Mouse (Mus musculus): ENCODE data around the gene Pld6. TPM values are rescaled to one million over a fixed set of nuclear protein-coding genes. Genes with fewer than 3 reads are reported as not detected.
"Not testable (repeated sequence)": the region's sequence is repeated elsewhere in the genome, so short reads cannot be mapped to it uniquely, and the experiment has no call there.

The Pld6 gene
- total RNA-seq, 2 experiments from 2014 or later: 0.22 to 0.54 TPM

DNA sequence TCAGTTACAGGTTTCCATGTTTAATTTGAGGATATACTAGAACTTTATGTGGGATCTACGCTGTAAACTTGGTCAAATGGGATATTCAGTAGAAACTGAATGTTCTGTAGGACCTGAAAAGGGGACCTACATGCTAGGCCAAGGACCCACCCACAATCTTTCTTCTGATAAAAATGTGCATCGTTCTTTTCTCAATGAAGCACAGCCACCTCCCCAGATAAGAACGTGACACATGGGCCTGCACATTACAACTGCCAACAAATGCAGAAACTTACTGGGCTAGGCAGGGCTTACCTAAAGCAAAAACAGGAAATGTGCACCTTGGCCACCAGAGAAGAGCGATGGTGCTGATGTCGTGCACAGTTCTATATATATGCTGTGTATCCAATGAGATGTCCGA is 32.9 kb downstream of the Pld6 start:
- DNase-seq: no peak
- intact Hi-C loops (cut with DNase I): no loop called here

DNA sequence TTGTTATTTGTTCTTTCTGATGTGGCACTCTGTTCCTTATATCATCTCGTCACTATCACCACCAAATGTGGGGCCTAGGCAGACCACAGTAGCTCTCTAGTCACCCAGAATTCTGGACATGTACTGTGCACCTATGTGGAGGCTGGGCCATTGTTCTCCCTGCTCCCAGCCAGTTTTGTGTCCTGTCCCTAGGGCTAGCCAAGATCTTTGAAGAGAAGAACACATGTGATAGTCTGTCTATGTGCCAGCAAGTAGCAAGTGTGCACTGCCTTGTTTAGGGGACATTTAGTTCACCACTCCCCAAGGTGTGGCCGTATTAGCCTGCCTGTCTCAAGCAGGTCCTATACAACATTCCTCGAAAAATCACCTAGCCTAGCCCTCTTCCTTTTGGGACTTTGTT is 38.4 kb downstream of the Pld6 start:
- no peak for DNase-seq
- intact Hi-C loops (cut with DNase I): no loop called here

DNA sequence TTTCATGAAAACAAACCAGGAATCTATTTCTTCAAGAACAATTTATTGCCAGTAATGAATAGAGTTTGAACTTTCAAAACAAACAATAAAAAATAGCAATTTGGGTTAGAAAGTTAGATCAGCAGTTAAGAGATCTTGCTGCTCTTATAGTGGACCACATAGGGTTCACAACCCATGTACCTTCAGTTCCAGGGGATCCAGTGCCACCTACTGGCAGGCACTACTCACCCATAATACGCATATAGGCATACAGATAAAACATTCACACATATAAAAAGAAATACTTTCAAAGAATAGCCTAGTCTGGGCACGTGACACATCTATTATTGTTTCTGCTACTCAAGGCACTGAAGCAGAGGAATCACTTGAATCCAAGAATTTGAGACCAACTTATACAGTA is 40.8 kb downstream of the Pld6 start:
- DNase-seq: peak; percentile 52 to 66
- intact Hi-C loops (cut with DNase I): loop anchor here (1.0 to 2.0 kb wide), 2 partner anchors 106 to 121 kb away; no protein-coding TSS in a partner anchor

DNA sequence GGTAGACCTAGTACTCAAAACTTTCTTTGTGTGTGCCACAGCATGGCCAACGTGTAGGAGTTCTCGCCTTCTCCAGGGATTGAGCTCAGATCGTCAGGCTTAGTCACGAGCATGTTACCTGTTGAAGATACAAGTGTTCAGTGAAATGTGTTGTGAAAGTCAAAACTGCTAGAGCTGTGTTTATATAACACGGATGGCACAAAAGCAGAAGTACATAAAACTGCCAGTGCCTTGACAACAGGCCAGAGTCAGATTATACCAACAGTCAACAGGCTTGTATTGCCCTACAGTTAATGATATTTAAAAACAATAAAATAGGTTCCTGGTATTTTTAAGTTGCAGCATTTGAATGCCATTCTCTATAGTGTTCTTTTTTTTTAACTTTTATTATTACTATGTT is 41.6 kb downstream of the Pld6 start:
- no peak for DNase-seq
- intact Hi-C loops (cut with DNase I): loop anchor here (1.0 to 2.0 kb wide), 2 partner anchors 105 to 121 kb away; no protein-coding TSS in a partner anchor

DNA sequence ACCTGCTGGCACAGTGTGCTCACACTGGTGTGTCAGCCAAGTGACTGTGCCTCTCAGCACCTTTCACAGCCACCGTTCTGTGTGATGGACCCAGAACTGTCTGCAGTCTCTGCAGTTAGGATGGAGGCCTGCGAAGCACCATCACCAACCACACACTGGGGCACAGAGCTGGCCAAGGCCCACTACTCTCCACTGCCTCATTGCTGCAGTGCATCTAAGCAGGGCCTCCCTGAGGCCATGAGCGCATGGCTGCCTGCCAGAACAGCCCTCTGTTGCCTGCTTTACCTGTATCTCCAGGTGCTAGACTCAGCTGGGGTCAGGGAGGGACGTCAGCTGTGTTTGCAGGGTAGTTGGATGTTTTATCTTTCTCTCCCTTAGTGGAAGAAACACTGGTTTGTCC is 43.1 kb downstream of the Pld6 start:
- intact Hi-C loops (cut with DNase I): no loop called here

DNA sequence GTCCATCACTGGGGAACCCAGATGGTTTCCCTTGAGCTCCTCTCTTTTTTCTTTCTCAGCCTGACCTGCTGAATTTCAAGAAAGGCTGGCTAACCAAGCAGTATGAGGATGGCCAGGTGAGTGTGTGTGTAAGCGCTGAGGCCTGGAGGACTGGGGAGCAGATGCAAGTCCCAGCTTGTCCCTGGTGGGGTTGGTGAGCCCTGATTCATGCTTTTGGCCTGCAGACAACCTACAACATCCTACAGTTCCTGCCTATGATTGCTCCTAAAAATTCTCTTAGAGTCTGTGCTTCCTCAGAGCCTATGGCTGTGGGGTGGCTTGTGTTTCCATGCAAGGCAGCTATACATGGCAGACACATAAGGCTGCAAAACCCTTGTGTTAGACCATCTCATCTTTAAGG is 43.7 kb downstream of the Pld6 start:
- intact Hi-C loops (cut with DNase I): no loop called here
- no peak for DNase-seq

More for the DNA sequence above, 43.1 kb downstream of the Pld6 start:
- DNase-seq: no peak

DNA sequence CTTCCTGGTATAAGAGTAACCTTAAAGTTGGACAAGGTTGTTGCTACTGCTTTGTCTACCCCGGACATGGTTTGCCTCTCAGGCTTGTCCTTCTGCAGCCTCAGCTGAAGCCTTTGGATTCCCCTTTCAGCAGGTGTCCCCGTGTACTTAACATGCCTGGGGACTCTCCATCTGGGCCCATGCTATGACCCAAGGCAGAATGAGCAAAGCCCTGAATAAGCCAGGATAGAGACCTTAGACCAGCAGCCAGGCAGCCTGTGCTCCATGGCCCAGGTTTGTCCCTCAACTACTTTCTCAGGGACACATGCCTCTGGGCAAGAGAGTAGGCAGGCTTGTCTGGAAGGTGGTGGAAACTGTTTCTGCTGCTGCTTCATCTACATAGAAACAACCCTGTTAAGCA is 44.1 kb downstream of the Pld6 start:
- no peak for DNase-seq
- intact Hi-C loops (cut with DNase I): no loop called here

DNA sequence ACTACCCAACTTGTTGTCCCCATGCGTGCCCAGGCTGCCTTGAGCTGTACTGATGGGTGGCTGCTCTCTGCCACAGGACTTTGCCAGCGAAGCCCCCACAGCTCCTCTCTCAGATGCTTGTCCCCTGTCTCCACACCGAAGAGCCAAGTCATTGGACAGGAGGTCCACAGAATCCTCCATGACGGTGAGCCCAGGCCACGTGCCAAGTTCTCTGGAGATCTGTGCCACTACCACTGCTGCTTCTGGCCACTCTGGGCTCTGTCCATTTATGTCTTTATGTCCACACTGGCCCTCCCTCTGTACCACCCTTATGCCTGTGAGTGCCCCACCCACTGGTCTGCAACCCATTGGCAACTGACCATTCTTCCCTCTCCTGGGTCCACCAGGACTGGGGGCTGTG is 45.5 kb downstream of the Pld6 start:
- no peak for DNase-seq
- intact Hi-C loops (cut with DNase I): no loop called here

DNA sequence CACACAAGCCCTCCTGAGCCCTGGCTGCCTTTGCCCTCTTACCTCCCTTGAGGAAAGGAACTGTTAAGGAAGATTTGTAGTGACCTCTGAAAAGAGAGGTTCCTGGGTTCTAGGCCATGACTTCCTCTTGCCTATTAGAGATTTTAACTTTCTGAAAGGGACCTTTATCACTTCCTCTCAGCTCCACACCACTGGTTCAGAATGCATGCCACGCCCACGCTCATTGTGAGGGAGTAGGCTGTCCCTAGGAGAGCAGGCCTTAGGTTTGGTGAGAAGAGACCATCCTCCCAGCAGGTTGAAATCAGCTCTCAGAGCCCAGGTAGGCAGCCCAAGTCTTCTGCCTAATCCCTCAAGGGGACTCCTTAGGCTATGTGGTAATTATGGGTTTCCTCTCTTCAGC is 47.4 kb downstream of the Pld6 start:
- intact Hi-C loops (cut with DNase I): loop anchor here (2.0 kb wide), 1 partner anchor 105 kb away; no protein-coding TSS in a partner anchor
- no peak for DNase-seq

DNA sequence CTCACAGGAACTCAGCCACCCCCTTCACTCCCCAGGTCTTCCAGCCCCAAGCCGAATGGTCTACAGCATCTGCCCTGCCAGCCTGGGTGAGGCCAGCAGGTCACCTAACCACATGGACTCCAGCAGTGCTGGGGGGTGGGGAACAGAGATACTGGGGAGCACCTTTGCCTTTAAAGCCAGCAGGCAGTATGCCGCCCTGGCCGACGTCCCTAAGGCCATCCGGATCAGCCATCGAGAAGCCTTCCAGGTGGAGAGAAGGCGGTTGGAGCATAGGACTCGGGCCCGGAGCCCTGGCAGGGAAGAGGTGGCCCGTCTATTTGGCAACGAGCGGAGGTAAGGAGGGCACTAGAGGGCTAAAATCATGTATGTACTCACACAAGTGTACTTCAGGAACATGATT is 50.2 kb downstream of the Pld6 start:
- intact Hi-C loops (cut with DNase I): no loop called here
- no peak for DNase-seq

DNA sequence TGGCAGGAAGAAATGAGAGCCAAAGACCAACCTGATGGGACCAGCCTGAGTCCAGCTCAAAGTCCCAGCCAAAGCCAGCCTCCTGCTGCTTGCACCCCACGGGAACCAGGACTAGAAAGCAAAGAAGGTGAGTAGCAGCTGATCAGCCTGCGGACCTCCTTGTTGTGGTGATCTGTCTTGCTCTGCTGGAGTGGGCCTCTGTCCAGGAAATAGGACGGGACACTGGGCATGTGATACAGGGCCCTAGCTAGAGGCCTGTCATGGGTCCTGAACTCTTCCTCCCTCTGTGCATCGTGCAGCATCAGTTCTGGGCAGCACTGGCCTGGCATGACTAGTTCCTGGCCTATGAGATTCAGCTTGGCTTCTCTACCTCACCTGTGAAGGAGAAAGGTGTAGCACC is 51.5 kb downstream of the Pld6 start:
- DNase-seq; intact Hi-C loops (cut with DNase I): not testable (repeated sequence)

DNA sequence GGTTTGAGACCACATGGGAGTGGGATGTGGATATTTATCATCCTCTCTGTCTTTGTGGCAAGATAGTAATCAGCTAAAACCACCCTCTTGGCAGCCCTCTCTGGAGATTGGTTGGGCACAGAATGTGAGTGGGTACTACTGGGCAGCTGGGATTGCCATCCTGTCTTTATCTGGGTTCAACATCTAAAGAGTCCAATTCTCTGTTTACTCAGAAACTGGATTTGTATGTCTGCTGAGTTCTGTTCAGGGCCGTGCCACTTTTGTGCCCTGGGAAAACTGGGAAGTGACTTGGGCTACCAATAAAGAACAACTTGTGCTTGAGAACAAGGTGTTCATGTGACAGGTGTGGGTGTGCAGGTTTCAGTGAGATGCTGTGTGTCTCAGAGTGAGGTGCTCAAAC is 53.1 kb downstream of the Pld6 start:
- intact Hi-C loops (cut with DNase I): no loop called here
- no peak for DNase-seq

Other genes starting within 250 kb of the Pld6 start
- 1 to 10 TPM in 1 of 2 experiments, under 1 TPM in 1; 0.42 to 1.0 TPM for gene Nlrp3, start 246.1 kb downstream of the Pld6 start, total RNA-seq (2021)
- gene Olfr222, start 211.4 kb downstream of the Pld6 start, total RNA-seq (2021): not detected
- not detected for gene Olfr223, start 194.4 kb downstream of the Pld6 start, total RNA-seq (2021)
- 100 to 1,000 TPM; 137 to 147 TPM for gene Mprip, start 126.3 kb downstream of the Pld6 start, total RNA-seq (2021)
- gene Flcn, start 22.4 kb upstream of the Pld6 start, total RNA-seq (2021): 10 to 100 TPM; 41.4 to 51.3 TPM
- 10 to 100 TPM; 20.2 to 27.0 TPM for gene Nt5m, start 51.8 kb upstream of the Pld6 start, total RNA-seq (2021)
- gene Cops3, start 52.2 kb upstream of the Pld6 start, total RNA-seq (2021): 10 to 100 TPM; 74.8 to 75.0 TPM
- 10 to 100 TPM; 26.2 to 26.6 TPM for gene Med9, start 160.6 kb upstream of the Pld6 start, total RNA-seq (2021)
- 1 to 10 TPM; 7.3 to 9.3 TPM for gene Rasd1, start 177.3 kb upstream of the Pld6 start, total RNA-seq (2021)

Data from heart, postnatal 36 days (tissue).